ENCODE assay signal across 8 mouse cellular contexts in genomic region chr1:134495216-134495539, GRCm38 (mm10). TPM values are rescaled to one million over a fixed set of nuclear protein-coding genes. Genes with fewer than 3 reads are reported as not detected.
DNase-seq lines count a peak whose midpoint lies in the region; ATAC-seq and TF ChIP-seq lines count a peak whose summit lies in the region.
"Had no signal": no experiment of that assay in that cellular context is flagged by ENCODE, and none has a peak within 500 bp of the region (broad histone marks: within the 10 kb centered on the region; RNA-seq: fewer than 3 reads in every experiment).

No protein-coding gene starts in this region.

- H3K9me3 ChIP-seq in neural tube, embryonic 11.5 days (ENCODE audit: control insufficient read depth, low read length) = no peaks in the 10 kb centered on the region
- H3K9me3 ChIP-seq in forebrain, embryonic 11.5 days (ENCODE audit: control insufficient read depth, low read length) = no peaks in the 10 kb centered on the region
- no peaks in the 10 kb centered on the region for H3K9me3 ChIP-seq in limb, embryonic 15.5 days
- no peaks in the 10 kb centered on the region for H3K9me3 ChIP-seq in stomach, postnatal 0 days (ENCODE audit: control insufficient read depth, low read length)

- no peak for DNase-seq in neural tube, embryonic 11.5 days (ENCODE audit: low spot score)
- no peak for DNase-seq in neural tube, embryonic 10.5 days (ENCODE audit: extremely low spot score, low spot score)
- no peak for DNase-seq in forebrain, embryonic 11.5 days (ENCODE audit: low spot score)
- DNase-seq in stomach, postnatal 0 days (ENCODE audit: low spot score) = no peak
- DNase-seq in left cerebral cortex, postnatal 10 days (ENCODE audit: extremely low spot score in 1 of 2, low spot score in 2 of 2) = no peak
- no peak for DNase-seq in ovary, postnatal 10 days (ENCODE audit: low spot score)
- DNase-seq: cerebellum, postnatal 14 days had no signal

- peak overlapping the region; percentile 68; the same call in 1 of the 2 replicates for H3K27ac ChIP-seq in neural tube, embryonic 11.5 days (ENCODE audit: low read depth, low read length)
- H3K27ac ChIP-seq in forebrain, embryonic 11.5 days (ENCODE audit: low read depth, low read length) = peak overlapping the region; percentile 83; the same call in 1 of the 2 replicates
- H3K27ac ChIP-seq in limb, embryonic 15.5 days = peak overlapping the region; percentile 99
- H3K27ac ChIP-seq in stomach, postnatal 0 days (replicated peaks) = peak overlapping the region; percentile 96

- 24% methylated on average over 5 of the region's 5 CpGs for WGBS in neural tube, embryonic 11.5 days
- 27% methylated on average over 5 of the region's 5 CpGs for whole genome bisulfite sequencing in forebrain, embryonic 11.5 days
- WGBS in limb, embryonic 15.5 days = 19% methylated on average over 5 of the region's 5 CpGs
- 15% methylated on average over 5 of the region's 5 CpGs for WGBS in stomach, postnatal 0 days

- intact Hi-C loops in left cerebral cortex, postnatal 10 days (cut with DNase I) = loop anchor here (10.0 kb wide), 1 partner anchor 120 kb away; no protein-coding TSS in a partner anchor

- H3K36me3 ChIP-seq in neural tube, embryonic 11.5 days (ENCODE audit: control insufficient read depth, insufficient read depth, low read length) = no peaks in the 10 kb centered on the region
- H3K36me3 ChIP-seq in forebrain, embryonic 11.5 days (ENCODE audit: control insufficient read depth, insufficient read depth, low read length) = no peaks in the 10 kb centered on the region; the same call in 1 of the 2 replicates
- peaks cover 19% of the 10 kb centered on the region for H3K36me3 ChIP-seq in limb, embryonic 15.5 days
- no peaks in the 10 kb centered on the region for H3K36me3 ChIP-seq in stomach, postnatal 0 days (ENCODE audit: control insufficient read depth, insufficient read depth, low read length)

- no peak for TF ChIP-seq CTCF in stomach, postnatal 0 days (IDR thresholded peaks at IDR 0.05; ENCODE audit: low read depth)

- H3K9ac ChIP-seq in neural tube, embryonic 11.5 days (ENCODE audit: low read length) = peak overlapping the region; percentile 50
- H3K9ac ChIP-seq in forebrain, embryonic 11.5 days (ENCODE audit: low read length) = peak overlapping the region; percentile 72
- peak overlapping the region; percentile 65 for H3K9ac ChIP-seq in limb, embryonic 15.5 days
- H3K9ac ChIP-seq in stomach, postnatal 0 days (ENCODE audit: low read length) = peak overlapping the region; percentile 77

- ATAC-seq in neural tube, embryonic 11.5 days (ENCODE audit: insufficient read depth, low FRiP score, low TSS enrichment) = no peak
- ATAC-seq in forebrain, embryonic 11.5 days (replicated peaks; ENCODE audit: low FRiP score) = no peak
- no peak for ATAC-seq in limb, embryonic 15.5 days (ENCODE audit: insufficient number of reproducible peaks, low FRiP score, low TSS enrichment, low read depth)
- no peak for ATAC-seq in stomach, postnatal 0 days (ENCODE audit: low FRiP score, low TSS enrichment)

- no peaks in the 10 kb centered on the region for H3K27me3 ChIP-seq in neural tube, embryonic 11.5 days (ENCODE audit: control insufficient read depth, insufficient read depth, low read length)
- H3K27me3 ChIP-seq in forebrain, embryonic 11.5 days (ENCODE audit: control insufficient read depth, insufficient read depth, low read length) = no peaks in the 10 kb centered on the region
- no peaks in the 10 kb centered on the region for H3K27me3 ChIP-seq in limb, embryonic 15.5 days
- no peaks in the 10 kb centered on the region for H3K27me3 ChIP-seq in stomach, postnatal 0 days (ENCODE audit: control insufficient read depth, insufficient read depth, low read length)

- no peak for TF ChIP-seq EP300 in stomach, postnatal 0 days (optimal IDR thresholded peaks at IDR 0.05)

- H3K4me1 ChIP-seq in neural tube, embryonic 11.5 days (ENCODE audit: control insufficient read depth, insufficient read depth, low read length) = peaks cover 6% of the 10 kb centered on the region; the same call in 1 of the 2 replicates
- H3K4me1 ChIP-seq in forebrain, embryonic 11.5 days (replicated peaks; ENCODE audit: control insufficient read depth, insufficient read depth, low read length) = no peaks in the 10 kb centered on the region; the same call in 1 of the 2 replicates
- H3K4me1 ChIP-seq in limb, embryonic 15.5 days = peaks cover 12% of the 10 kb centered on the region
- 0 out of 2 replicates have a peak, but pooled peaks cover 4% of the 10 kb centered on the region for H3K4me1 ChIP-seq in stomach, postnatal 0 days (replicated peaks; ENCODE audit: control insufficient read depth, insufficient read depth)

- H3K4me3 ChIP-seq in neural tube, embryonic 11.5 days (ENCODE audit: low read depth, low read length) = peak overlapping the region; percentile 52
- peak overlapping the region; percentile 48 for H3K4me3 ChIP-seq in forebrain, embryonic 11.5 days (ENCODE audit: low read depth, low read length)
- peak overlapping the region; percentile 81 for H3K4me3 ChIP-seq in limb, embryonic 15.5 days
- peak overlapping the region; percentile 85 for H3K4me3 ChIP-seq in stomach, postnatal 0 days (ENCODE audit: low read depth, low read length)

- H3K4me2 ChIP-seq in neural tube, embryonic 11.5 days (ENCODE audit: low read depth) = peak overlapping the region; percentile 70
- peak overlapping the region; percentile 59 for H3K4me2 ChIP-seq in forebrain, embryonic 11.5 days (ENCODE audit: low read depth, low read length, severe bottlenecking)
- H3K4me2 ChIP-seq in limb, embryonic 15.5 days = peak overlapping the region; percentile 65
- peak overlapping the region; percentile 66 for H3K4me2 ChIP-seq in stomach, postnatal 0 days (replicated peaks; ENCODE audit: low read depth)

RNA-seq across cellular contexts. Expression of gene Rabif, which starts 0.7 kb away (rescaled TPM):
- 52.0 TPM in 2 replicates for polyA plus RNA-seq in neural tube, embryonic 11.5 days (2014; fragmentation: Nextera tagmentation; extraction: Ambion mirVana)
- polyA plus RNA-seq in forebrain, embryonic 11.5 days (2014; fragmentation: Nextera tagmentation; extraction: Ambion mirVana) = 42.7 and 45.3 TPM in 2 replicates
- polyA plus RNA-seq in limb, embryonic 15.5 days (2015; fragmentation: Nextera tagmentation; extraction: Ambion mirVana) = 43.6 and 47.8 TPM in 2 replicates
- polyA plus RNA-seq in stomach, postnatal 0 days (2015; fragmentation: Nextera tagmentation; extraction: Ambion mirVana) = 31.4 and 32.2 TPM in 2 replicates
- 10 to 100 TPM; 36.1 to 39.4 TPM for total RNA-seq in left cerebral cortex, postnatal 10 days (2021)

RNA-seq across cellular contexts. Expression of gene Klhl12, which starts 39.8 kb away (rescaled TPM):
- 33.7 and 38.2 TPM in 2 replicates for polyA plus RNA-seq in neural tube, embryonic 11.5 days (2014; fragmentation: Nextera tagmentation; extraction: Ambion mirVana)
- 34.1 and 36.3 TPM in 2 replicates for polyA plus RNA-seq in forebrain, embryonic 11.5 days (2014; fragmentation: Nextera tagmentation; extraction: Ambion mirVana)
- 22.1 and 25.9 TPM in 2 replicates for polyA plus RNA-seq in limb, embryonic 15.5 days (2015; fragmentation: Nextera tagmentation; extraction: Ambion mirVana)
- polyA plus RNA-seq in stomach, postnatal 0 days (2015; fragmentation: Nextera tagmentation; extraction: Ambion mirVana) = 10.0 and 10.6 TPM in 2 replicates
- 10 to 100 TPM; 36.0 to 36.4 TPM for total RNA-seq in left cerebral cortex, postnatal 10 days (2021)

RNA-seq across cellular contexts. Expression of gene Mgat4e, which starts 54.3 kb away (rescaled TPM):
- polyA plus RNA-seq in neural tube, embryonic 11.5 days (2014; fragmentation: Nextera tagmentation; extraction: Ambion mirVana) = not detected in 2 replicates
- not detected in 2 replicates for polyA plus RNA-seq in forebrain, embryonic 11.5 days (2014; fragmentation: Nextera tagmentation; extraction: Ambion mirVana)
- 0.10 TPM in 1 of 2 replicates, not detected in the other for polyA plus RNA-seq in limb, embryonic 15.5 days (2015; fragmentation: Nextera tagmentation; extraction: Ambion mirVana)
- not detected in 2 replicates for polyA plus RNA-seq in stomach, postnatal 0 days (2015; fragmentation: Nextera tagmentation; extraction: Ambion mirVana)
- total RNA-seq in left cerebral cortex, postnatal 10 days (2021) = under 1 TPM in 1 of 2 experiments, not detected in 1; 0.24 TPM
